Mouse (Mus musculus) forebrain, embryonic 12.5 days (tissue): ENCODE results near the gene Lhb. TPM values are rescaled to one million over a fixed set of nuclear protein-coding genes. Genes with fewer than 3 reads are reported as not detected.

Source experiments
- ATAC-seq: fragments of 200-750 bp; cut with Nextera tagmentation; 2 replicates; pipeline ENCODE4 v1.8.0; 2017; ENCODE audit warnings: moderate TSS enrichment; ENCODE audit not compliant: low FRiP score
- H3K27ac ChIP-seq: fragments of 300-500 bp; sonication (generic); 2 replicates; pipeline ENCODE4 v1.5.1; 2016; ENCODE audit warnings: mild to moderate bottlenecking
- H3K27me3 ChIP-seq: fragments of 300-500 bp; sonication (generic); 2 replicates; pipeline ENCODE4 v1.6.1; 2016; ENCODE audit warnings: mild to moderate bottlenecking
- H3K36me3 ChIP-seq: fragments of 300-500 bp; sonication (generic); replicated peaks from 2 replicates; pipeline ENCODE4 v1.6.1; 2016; ENCODE audit warnings: mild to moderate bottlenecking
- H3K4me1 ChIP-seq: fragments of 300-500 bp; sonication (generic); 2 replicates; pipeline ENCODE4 v1.6.1; 2016
- H3K4me2 ChIP-seq: fragments of 300-500 bp; sonication (generic); 2 replicates; pipeline ENCODE4 v1.6.1; 2016; ENCODE audit warnings: mild to moderate bottlenecking, moderate library complexity
- H3K4me3 ChIP-seq: fragments of 300-500 bp; sonication (generic); replicated peaks from 2 replicates; pipeline ENCODE4 v1.5.1; 2016; ENCODE audit warnings: mild to moderate bottlenecking
- H3K9ac ChIP-seq: fragments of 300-500 bp; sonication (generic); 2 replicates; pipeline ENCODE4 v1.6.1; 2016; ENCODE audit warnings: mild to moderate bottlenecking
- H3K9me3 ChIP-seq: fragments of 300-500 bp; sonication (generic); 2 replicates; pipeline ENCODE4 v1.6.1; 2016
- WGBS: fragments of 180-500 bp; shearing (Covaris S2); methylation state at CpG from one replicate; pipeline ENCODE4 v1.1.7; 2016; 5-methylcytosine and 5-hydroxymethylcytosine counted together
- polyA plus RNA-seq: library from polyadenylated mRNA; unstranded; fragments of >200 nt; fragmentation: Nextera tagmentation; extraction: Ambion mirVana; gene quantifications from 2 replicates; pipeline ENCODE4 v1.2.1, GENCODE M21; 2016

Gene Lhb
- polyA plus RNA-seq, 1 experiment from 2014 or later: 0.50 TPM

DNA sequence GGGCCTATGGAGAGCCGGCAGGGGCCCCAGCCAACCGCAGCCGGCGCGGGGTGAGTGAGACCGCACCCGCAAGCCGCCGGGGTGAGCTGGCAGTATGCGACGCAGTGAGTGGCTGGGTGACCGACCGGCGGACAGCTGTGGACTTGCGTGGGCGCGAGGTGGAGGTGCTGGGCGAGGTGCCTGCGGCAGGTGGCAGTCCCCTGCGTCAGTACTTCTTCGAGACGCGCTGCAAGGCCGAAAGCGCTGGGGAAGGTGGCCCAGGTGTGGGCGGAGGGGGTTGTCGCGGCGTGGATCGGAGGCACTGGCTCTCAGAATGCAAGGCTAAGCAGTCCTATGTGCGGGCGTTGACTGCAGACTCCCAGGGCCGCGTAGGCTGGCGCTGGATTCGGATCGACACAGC, 5.0 kb upstream of the Lhb start:
- ATAC-seq: no peak
- Histone ChIP-seq H3K4me3 (peak overlapping the region; percentile 19; the same call in 1 of the 2 replicates), H3K9ac (no peak overlapping the region), H3K27me3 (peaks cover 98% of the 10 kb centered on the region), H3K36me3 (0 out of 2 replicates have a peak, but pooled peaks cover 2% of the 10 kb centered on the region), H3K9me3 (no peaks in the 10 kb centered on the region), H3K4me1 (peaks cover 18% of the 10 kb centered on the region), H3K27ac (no peak overlapping the region), H3K4me2 (no peak overlapping the region)
- WGBS: 13% methylated on average over 37 of the region's 37 CpGs

DNA sequence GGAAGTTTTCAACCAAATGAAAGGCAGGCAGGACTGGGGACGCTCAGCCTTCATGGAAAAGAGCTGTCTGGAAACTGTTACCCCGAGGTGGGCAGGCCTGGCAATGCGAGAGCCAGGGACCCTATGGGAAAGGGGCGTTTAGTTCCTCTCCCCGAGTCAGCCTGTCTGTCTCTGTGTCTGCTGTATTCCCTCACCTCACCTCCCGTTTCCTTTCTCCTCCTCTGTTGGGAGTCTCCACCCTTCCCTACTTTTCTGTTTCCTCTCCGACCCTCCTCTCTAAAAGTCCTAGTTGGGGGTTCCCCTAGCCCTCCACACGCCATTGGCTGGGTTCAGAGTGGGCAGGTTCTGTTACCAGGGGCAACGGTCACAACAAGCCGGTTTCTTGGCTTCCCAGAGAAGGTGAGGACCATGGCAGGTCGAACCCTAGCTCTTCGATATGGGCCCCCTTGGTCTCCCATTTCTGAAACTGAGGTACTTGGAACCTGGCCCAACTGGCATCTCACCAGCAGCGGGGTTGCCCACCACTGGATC, 2.6 kb upstream of the Lhb start:
- peaks cover 26% of the 10 kb centered on the region for H3K36me3 ChIP-seq
- H3K27me3 ChIP-seq: peaks cover 86% of the 10 kb centered on the region
- no peaks in the 10 kb centered on the region for H3K9me3 ChIP-seq
- H3K4me1 ChIP-seq: peaks cover 18% of the 10 kb centered on the region
- no peak overlapping the region for H3K27ac ChIP-seq
- H3K9ac ChIP-seq: no peak overlapping the region
- 9% methylated on average over 13 of the region's 13 CpGs for WGBS
- H3K4me3 ChIP-seq: no peak overlapping the region
- no peak overlapping the region for H3K4me2 ChIP-seq
- ATAC-seq: no peak

DNA sequence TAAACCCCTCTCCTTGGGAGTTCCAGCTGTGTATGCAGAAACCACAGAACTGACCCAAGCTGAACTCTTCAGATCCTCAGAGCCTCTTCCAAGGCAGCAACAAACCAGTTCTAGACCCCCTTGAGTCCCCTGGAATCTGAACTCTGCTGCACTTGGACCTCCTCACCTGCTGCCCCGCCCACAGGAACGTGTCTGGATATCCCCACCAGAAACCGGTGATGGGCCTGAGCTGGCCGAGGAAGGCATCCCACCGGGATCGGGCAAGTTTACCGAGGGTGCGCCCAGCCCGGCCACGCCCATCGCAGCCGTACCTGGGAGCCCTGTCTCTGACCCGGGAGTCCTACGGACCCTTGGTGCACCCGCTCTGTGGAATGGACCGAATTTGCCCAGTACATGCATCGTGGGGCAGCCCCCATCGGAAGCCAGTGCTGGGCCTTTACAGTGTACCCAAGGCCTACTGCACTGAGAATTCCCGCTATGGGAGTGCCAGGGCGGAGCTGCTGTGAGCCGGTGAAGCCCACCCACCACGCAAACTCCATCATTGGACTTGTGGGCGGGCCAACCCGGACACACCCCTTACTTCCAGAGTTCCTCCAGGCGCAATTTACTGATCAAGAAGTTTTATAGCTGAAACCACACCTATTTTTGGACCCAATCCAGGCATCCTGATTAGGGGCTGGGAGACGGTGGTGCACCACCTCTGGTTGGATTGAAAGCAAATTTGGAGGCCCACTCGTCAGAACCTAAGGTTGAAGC, 583 bp upstream of the Lhb start:
- Histone ChIP-seq H3K36me3 (peaks cover 46% of the 10 kb centered on the region), H3K9me3 (no peaks in the 10 kb centered on the region), H3K4me1 (peaks cover 4% of the 10 kb centered on the region), H3K9ac (no peak overlapping the region), H3K27me3 (peaks cover 66% of the 10 kb centered on the region), H3K27ac (no peak overlapping the region), H3K4me2 (no peak overlapping the region), H3K4me3 (no peak overlapping the region)
- no peak for ATAC-seq
- 16% methylated on average over 27 of the region's 27 CpGs for WGBS

DNA sequence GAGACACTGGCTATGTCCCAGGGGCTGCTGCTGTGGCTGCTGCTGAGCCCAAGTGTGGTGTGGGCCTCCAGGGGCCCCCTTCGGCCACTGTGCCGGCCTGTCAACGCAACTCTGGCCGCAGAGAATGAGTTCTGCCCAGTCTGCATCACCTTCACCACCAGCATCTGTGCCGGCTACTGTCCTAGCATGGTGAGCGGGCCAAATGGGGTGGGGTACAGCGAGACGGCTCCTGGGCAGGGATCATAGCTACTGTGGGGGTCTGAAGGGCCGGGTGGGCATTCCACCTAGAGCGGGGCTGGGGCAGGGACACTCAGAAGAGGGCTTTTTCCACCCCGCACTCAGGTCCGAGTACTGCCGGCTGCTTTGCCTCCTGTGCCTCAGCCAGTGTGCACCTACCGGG, 574 bp downstream of the Lhb start:
- 89% methylated on average over 14 of the region's 14 CpGs for WGBS
- ATAC-seq: no peak

DNA sequence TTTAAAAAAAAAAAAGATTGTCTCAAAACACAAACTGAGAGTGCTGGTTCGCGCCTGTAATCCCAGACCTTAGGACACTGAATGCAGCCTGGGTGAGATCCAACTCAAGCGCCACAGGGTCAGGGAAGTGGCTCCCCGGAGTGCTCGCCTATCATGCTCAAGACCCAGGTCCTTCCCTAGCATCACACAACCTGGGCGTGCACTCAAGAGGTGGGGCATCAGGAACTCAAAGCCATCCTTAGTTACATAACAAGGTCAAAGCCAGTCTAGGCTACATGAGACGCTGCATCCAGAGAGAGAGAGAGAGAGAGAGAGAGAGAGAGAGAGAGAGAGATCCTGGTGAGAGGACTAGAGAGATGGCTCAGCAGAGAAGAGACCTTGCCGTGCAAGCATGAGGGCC, 5.9 kb downstream of the Lhb start:
- H3K9ac ChIP-seq: no peak overlapping the region
- H3K36me3 ChIP-seq: peaks cover 94% of the 10 kb centered on the region
- no peak overlapping the region for H3K4me2 ChIP-seq
- no peak overlapping the region for H3K27ac ChIP-seq
- no peaks in the 10 kb centered on the region for H3K9me3 ChIP-seq
- ATAC-seq: no peak
- H3K27me3 ChIP-seq: peaks cover under 1% of the 10 kb centered on the region; the same call in 1 of the 2 replicates
- H3K4me3 ChIP-seq: no peak overlapping the region
- no peaks in the 10 kb centered on the region for H3K4me1 ChIP-seq
- 91% methylated on average over 8 of the region's 8 CpGs for WGBS

More for the DNA sequence above, 574 bp downstream of the Lhb start:
- Histone ChIP-seq H3K36me3 (peaks cover 53% of the 10 kb centered on the region), H3K9me3 (no peaks in the 10 kb centered on the region), H3K27me3 (peaks cover 54% of the 10 kb centered on the region), H3K4me2 (no peak overlapping the region), H3K27ac (no peak overlapping the region), H3K9ac (no peak overlapping the region), H3K4me3 (no peak overlapping the region), H3K4me1 (peaks cover 4% of the 10 kb centered on the region; the same call in 1 of the 2 replicates)

DNA sequence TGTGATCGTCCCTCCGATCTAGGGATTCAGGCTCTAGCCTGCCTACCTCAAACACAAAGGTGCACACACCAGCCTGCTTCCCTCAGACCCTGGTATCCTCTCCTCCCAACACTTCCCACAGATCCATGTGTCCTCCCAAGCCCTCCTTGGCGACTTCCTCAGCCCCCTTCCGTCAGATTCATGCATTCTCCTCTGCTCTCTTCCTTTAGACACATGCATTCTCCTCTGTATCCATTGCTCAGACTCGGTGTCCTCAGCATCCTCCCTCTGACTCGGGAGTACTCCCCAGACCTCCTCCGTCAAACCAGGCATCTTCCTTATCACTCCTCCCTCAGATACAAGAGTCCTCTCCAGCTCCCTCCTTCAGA, 13.2 kb downstream of the Lhb start:
- H3K4me2 ChIP-seq: peak overlapping the region; percentile 96
- peaks cover 45% of the 10 kb centered on the region for H3K4me1 ChIP-seq
- peak overlapping the region; percentile 93 for H3K27ac ChIP-seq
- peaks cover 35% of the 10 kb centered on the region for H3K36me3 ChIP-seq
- peak overlapping the region; percentile 76 for H3K4me3 ChIP-seq
- H3K27me3 ChIP-seq: 0 out of 2 replicates have a peak, but pooled peaks cover 4% of the 10 kb centered on the region
- WGBS: 3% methylated on average over 7 of the region's 7 CpGs
- peak overlapping the region; percentile 88 for H3K9ac ChIP-seq
- ATAC-seq: no peak
- H3K9me3 ChIP-seq: no peaks in the 10 kb centered on the region

DNA sequence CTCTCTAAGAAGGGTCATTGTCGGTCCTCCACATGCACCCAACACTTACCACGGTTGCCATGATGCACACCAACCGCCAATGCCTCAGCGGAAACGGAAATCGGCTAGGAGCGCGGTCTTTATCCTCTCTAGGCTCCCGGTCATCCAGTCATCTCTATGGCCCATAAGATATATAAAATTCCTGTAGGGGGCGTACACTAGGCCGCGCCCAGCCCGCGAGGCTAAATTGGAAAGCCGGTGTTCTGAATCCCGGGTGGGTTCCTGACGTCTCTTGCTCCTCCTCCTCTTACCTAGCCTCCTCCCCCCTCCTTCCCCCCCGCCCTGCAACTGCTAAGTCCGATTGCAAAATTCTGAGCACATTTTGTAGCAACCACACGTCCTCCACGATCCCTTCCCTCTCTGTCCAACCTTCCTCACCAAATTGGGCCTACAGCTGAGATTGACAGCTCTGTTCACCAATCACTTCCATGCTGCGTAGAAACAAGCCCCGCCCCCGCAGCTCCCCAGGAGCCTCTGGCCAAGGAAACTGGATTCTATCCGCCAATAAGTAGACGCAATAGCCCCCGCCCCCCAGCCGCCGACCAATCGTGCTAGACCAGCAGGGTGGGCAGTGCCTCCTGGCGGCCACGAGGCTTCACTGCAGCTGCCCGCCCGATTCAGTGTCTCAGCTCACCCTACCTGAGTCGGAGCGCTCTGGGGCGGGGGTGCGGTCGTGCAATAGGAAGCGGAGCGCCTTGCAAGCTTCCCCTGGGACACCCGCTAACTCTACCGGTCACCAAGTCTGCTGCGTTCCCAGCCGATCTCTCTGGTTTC, 13.8 kb downstream of the Lhb start, which contains the start of gene Gys1:
Gene Gys1, plus strand, starts transcription at position 642 of the 813 bp plus-strand sequence.
- H3K4me3 ChIP-seq: peak within 1 kb of the TSS; percentile 76
- peak within 1 kb of the TSS; percentile 96 for H3K4me2 ChIP-seq
- 0 out of 2 replicates have a peak, but pooled peaks cover 4% of the 10 kb centered on the region for H3K27me3 ChIP-seq
- under 1% methylated on average over 45 of the region's 45 CpGs for WGBS
- no peaks in the 10 kb centered on the region for H3K9me3 ChIP-seq
- H3K9ac ChIP-seq: peak within 1 kb of the TSS; percentile 88
- H3K4me1 ChIP-seq: peaks cover 45% of the 10 kb centered on the region
- peak within 1 kb of the TSS; percentile 93 for H3K27ac ChIP-seq
- peak; percentile 98 for ATAC-seq
- peaks cover 29% of the 10 kb centered on the region for H3K36me3 ChIP-seq

DNA sequence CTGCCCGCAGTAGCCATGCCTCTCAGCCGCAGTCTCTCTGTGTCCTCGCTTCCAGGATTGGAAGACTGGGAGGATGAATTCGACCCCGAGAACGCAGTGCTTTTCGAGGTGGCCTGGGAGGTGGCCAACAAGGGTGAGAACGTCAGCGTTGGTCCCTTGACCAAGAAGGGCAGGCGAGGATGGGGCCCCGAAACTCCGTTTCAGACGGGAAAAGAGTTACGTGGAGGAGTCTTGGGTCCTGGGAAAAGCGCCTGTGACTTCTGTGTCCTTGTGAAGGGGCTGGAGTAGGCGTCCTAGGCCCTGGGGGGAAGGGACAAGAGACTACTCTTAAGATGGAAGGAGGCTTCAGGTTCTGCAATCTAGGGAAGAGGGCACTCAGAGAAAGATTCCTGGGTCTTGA, 14.4 kb downstream of the Lhb start:
- peaks cover 24% of the 10 kb centered on the region for H3K36me3 ChIP-seq
- 0 out of 2 replicates have a peak, but pooled peaks cover 4% of the 10 kb centered on the region for H3K27me3 ChIP-seq
- peaks cover 45% of the 10 kb centered on the region for H3K4me1 ChIP-seq
- H3K4me3 ChIP-seq: peak overlapping the region; percentile 76
- no peaks in the 10 kb centered on the region for H3K9me3 ChIP-seq
- H3K4me2 ChIP-seq: peak overlapping the region; percentile 96
- H3K27ac ChIP-seq: peak overlapping the region; percentile 63; the same call in 1 of the 2 replicates
- H3K9ac ChIP-seq: peak overlapping the region; percentile 85
- ATAC-seq: peak; percentile 30; the same call in 1 of the 2 replicates
- 4% methylated on average over 16 of the region's 16 CpGs for WGBS

DNA sequence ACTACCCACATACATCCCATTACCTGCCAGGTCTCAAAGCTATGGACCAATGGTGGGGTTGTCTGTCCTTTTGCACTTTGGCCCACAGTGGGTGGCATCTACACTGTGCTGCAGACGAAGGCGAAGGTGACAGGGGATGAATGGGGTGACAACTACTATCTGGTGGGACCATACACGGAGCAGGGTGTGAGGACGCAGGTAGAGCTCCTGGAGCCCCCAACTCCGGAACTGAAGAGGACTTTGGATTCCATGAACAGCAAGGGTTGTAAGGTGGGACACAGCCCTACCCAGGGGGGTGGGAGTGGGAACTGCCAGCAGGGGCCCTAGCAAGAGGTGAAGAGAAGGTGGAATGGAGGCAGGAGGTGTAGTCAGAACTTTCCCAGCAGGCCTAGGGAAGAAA, 15.8 kb downstream of the Lhb start:
- Histone ChIP-seq H3K9ac (peak overlapping the region; percentile 85; the same call in 1 of the 2 replicates), H3K4me3 (no peak overlapping the region), H3K36me3 (peaks cover 24% of the 10 kb centered on the region), H3K4me1 (peaks cover 45% of the 10 kb centered on the region), H3K4me2 (no peak overlapping the region), H3K27me3 (0 out of 2 replicates have a peak, but pooled peaks cover 4% of the 10 kb centered on the region), H3K9me3 (no peaks in the 10 kb centered on the region), H3K27ac (no peak overlapping the region)
- 93% methylated on average over 5 of the region's 5 CpGs for WGBS
- ATAC-seq: no peak

DNA sequence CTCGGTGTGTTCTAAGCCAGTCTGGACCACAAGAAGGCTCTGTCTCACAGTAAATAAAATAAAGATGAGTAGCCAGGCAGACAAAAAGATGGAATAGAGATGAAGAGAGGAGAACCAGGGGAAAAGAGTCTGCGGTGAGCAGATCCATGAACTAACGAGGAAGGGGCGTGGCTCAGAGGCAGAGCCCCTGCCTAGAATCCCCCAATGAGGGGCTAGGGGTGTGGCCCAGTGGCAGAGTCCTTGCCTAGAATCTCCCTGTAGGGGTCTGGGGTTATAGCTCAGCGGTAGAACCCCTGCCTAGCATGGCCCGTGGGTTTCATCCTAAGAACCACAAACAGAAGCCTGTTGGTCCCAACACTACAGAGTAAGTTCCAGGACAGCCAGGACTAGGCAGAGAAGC, 16.4 kb downstream of the Lhb start:
- ATAC-seq: no peak
- H3K27ac ChIP-seq: no peak overlapping the region
- H3K27me3 ChIP-seq: 0 out of 2 replicates have a peak, but pooled peaks cover 4% of the 10 kb centered on the region
- no peak overlapping the region for H3K9ac ChIP-seq
- peak overlapping the region; percentile 21; the same call in 1 of the 2 replicates for H3K4me2 ChIP-seq
- H3K4me1 ChIP-seq: peaks cover 45% of the 10 kb centered on the region
- H3K36me3 ChIP-seq: peaks cover 18% of the 10 kb centered on the region
- H3K4me3 ChIP-seq: no peak overlapping the region
- H3K9me3 ChIP-seq: no peaks in the 10 kb centered on the region
- WGBS: 24% methylated on average over 6 of the region's 6 CpGs

DNA sequence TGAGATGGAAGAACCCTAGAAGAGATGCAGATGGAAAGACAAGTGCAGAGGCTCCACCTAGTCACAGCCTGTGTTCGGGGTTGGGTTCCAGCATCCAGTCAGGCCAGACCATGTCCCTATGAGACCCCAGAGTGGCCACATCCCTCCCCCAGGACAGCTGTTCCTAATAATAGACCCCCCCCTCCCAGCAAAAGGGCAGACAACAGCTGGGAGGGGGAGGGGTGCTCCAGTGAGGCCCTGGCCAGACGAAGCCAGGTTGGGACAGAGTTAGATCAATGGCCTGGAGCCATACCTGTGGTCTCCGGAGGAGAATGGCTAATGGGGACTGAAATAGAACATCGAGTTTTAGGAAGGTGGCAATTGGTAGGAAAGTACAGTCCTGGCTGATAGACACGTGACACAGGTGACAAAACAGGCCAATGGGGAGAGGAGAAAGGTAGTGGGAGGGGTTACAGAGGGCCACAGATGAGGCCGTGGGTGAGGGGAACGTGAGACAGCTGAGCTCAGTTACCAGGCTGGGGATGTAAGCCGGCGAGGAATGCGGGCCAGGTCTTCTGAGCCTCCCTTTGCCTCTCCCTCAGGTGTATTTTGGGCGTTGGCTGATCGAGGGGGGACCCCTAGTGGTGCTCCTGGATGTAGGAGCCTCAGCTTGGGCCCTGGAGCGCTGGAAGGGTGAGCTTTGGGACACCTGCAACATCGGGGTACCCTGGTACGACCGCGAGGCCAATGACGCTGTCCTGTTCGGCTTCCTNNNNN, 17.1 kb downstream of the Lhb start, which contains the start of gene Ruvbl2:
Gene Ruvbl2, minus strand, starts transcription at position 576 of the 756 bp plus-strand sequence.
- WGBS: 14% methylated on average over 19 of the region's 19 CpGs
- peak within 1 kb of the TSS; percentile 21 for H3K4me2 ChIP-seq
- 0 out of 2 replicates have a peak, but pooled peaks cover 4% of the 10 kb centered on the region for H3K27me3 ChIP-seq
- H3K9ac ChIP-seq: no peak within 1 kb of the TSS
- ATAC-seq: no peak
- peaks cover 20% of the 10 kb centered on the region for H3K36me3 ChIP-seq
- no peaks in the 10 kb centered on the region for H3K9me3 ChIP-seq
- H3K27ac ChIP-seq: no peak within 1 kb of the TSS
- H3K4me1 ChIP-seq: peaks cover 43% of the 10 kb centered on the region
- H3K4me3 ChIP-seq: no peak within 1 kb of the TSS
